Mouse (Mus musculus): ENCODE measurements at regions not wholly inside any gene's neighbourhood (a gene's known extent, or its start where the extent isn't known, plus 50 kb on each side); places are given as distances from the start of the nearest gene placed in this dataset.

DNA sequence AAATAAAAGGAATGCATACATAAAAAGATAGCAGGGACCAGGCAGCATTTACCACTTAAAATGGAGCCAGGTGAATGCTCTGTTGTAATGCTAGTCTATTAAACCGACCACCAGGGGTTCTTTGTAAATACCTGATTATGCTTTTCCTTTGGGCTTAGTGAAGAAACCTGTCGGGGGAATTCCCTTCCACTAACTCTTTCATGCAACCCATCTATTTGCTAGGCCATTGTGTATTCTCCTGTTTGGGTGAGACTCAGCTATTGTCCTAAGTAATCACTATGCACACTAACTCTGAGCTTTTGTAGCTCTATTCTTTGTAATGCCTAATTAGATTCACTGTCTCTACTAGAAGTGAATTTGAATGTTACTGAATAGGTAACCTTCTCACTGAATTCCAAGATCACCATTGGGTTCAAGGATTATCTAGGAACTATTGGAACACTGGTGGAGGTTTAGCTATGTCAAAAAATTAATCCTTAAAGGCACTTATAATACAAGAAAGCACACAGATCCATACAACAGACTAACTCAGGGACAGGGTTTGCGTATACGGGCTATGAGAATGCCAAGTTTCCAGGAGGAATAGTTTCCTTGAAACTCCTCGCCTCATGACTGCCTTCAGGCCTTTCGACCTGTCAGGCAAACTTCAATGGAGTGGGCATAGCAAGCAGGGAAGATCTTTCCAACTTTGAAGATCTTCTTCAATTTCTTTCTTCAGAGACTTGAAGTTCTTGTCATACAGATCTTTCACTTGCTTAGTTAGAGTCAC is 156.8 kb upstream of the Xrcc4 start:
- H3K79me3 ChIP-seq (ENCODE audit: low read depth): no peaks in the 10 kb centered on the region
- TF ChIP-seq USF1 (IDR thresholded peaks at IDR 0.05; ENCODE audit: low read depth) (no peak), MAX (IDR thresholded peaks at IDR 0.05) (no peak), CTCF (IDR thresholded peaks at IDR 0.05; ENCODE audit: control insufficient read depth, insufficient read depth, insufficient read length) (no peak), CEBPB (IDR thresholded peaks at IDR 0.05; ENCODE audit: low read depth) (no peak), MYOG (IDR thresholded peaks at IDR 0.05; ENCODE audit: control insufficient read depth, extremely low read depth, insufficient read length) (no peak), MYOD1 (IDR thresholded peaks at IDR 0.05; ENCODE audit: control insufficient read depth, insufficient read length, low read depth) (no peak), FOSL1 (IDR thresholded peaks at IDR 0.05; ENCODE audit: insufficient read depth, low read length, poor library complexity, severe bottlenecking) (no peak)
- no peaks in the 10 kb centered on the region for H3K79me2 ChIP-seq (ENCODE audit: control insufficient read depth, insufficient read depth)
- no peak overlapping the region for H3ac ChIP-seq (ENCODE audit: control insufficient read depth, insufficient read length, low read depth)
- H3K4me3 ChIP-seq (ENCODE audit: insufficient read depth, poor library complexity, severe bottlenecking): no peak overlapping the region
- H3K27me3 ChIP-seq (ENCODE audit: control insufficient read depth, insufficient read depth, insufficient read length): no peaks in the 10 kb centered on the region
- no peaks in the 10 kb centered on the region for H3K36me3 ChIP-seq (ENCODE audit: control insufficient read depth, insufficient read depth)

DNA sequence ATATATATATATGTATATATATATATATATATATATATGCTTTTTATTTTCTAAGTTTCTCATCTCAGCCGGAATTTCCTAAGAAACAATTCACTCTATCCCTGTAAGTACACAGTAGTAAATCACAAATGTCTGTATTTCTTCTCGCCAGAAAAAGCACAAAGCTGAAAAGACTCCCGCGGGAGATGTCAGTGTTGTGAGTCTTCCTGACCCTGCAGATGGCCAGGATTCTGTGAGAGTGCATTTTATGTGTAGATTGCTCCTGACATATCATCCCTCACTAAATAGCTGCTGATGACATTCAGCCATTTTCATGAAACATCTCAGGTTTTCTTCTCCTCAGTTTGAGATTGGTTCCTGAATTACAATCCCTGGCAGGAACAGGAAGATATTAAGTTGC is 148.9 kb upstream of the Xrcc4 start:
- no peaks in the 10 kb centered on the region for H3K36me3 ChIP-seq (ENCODE audit: control insufficient read depth, insufficient read depth)
- H3K79me3 ChIP-seq (ENCODE audit: low read depth): no peaks in the 10 kb centered on the region
- no peak overlapping the region for H3ac ChIP-seq (ENCODE audit: control insufficient read depth, insufficient read length, low read depth)
- no peaks in the 10 kb centered on the region for H3K79me2 ChIP-seq (ENCODE audit: control insufficient read depth, insufficient read depth)
- H3K27me3 ChIP-seq (ENCODE audit: control insufficient read depth, insufficient read depth, insufficient read length): no peaks in the 10 kb centered on the region
- no peak for TF ChIP-seq FOSL1 (IDR thresholded peaks at IDR 0.05; ENCODE audit: insufficient read depth, low read length, poor library complexity, severe bottlenecking)
- no peak for TF ChIP-seq USF1 (IDR thresholded peaks at IDR 0.05; ENCODE audit: low read depth)
- no peak for TF ChIP-seq MAX (IDR thresholded peaks at IDR 0.05)
- no peak for TF ChIP-seq CEBPB (IDR thresholded peaks at IDR 0.05; ENCODE audit: low read depth)
- no peak for TF ChIP-seq MYOG (IDR thresholded peaks at IDR 0.05; ENCODE audit: control insufficient read depth, extremely low read depth, insufficient read length)
- TF ChIP-seq CTCF (IDR thresholded peaks at IDR 0.05; ENCODE audit: control insufficient read depth, insufficient read depth, insufficient read length): no peak
- no peak for TF ChIP-seq MYOD1 (IDR thresholded peaks at IDR 0.05; ENCODE audit: control insufficient read depth, insufficient read length, low read depth)
- no peak overlapping the region for H3K4me3 ChIP-seq (ENCODE audit: insufficient read depth, poor library complexity, severe bottlenecking)

DNA sequence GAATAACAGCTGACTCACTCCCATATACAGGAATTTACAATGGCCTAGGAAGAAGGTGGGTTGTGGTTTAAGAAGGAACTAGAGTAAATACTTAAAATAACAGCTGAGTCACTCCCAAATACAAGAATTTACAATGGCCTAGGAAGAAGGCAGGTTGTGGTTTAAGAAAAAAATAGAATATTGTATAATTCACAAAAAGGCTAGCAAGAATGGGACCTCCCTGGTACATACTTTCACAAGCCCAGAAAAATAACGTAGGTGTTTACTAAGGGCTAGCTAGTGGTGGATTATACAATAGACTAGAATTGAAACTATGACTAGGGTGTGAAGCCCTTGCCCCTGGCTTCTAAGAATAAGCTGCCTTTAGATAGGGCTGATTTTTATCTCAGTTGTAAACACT is 144.6 kb upstream of the Xrcc4 start:
- no peaks in the 10 kb centered on the region for H3K36me3 ChIP-seq (ENCODE audit: control insufficient read depth, insufficient read depth)
- no peaks in the 10 kb centered on the region for H3K79me2 ChIP-seq (ENCODE audit: control insufficient read depth, insufficient read depth)
- no peak overlapping the region for H3K4me3 ChIP-seq (ENCODE audit: insufficient read depth, poor library complexity, severe bottlenecking)
- no peak overlapping the region for H3ac ChIP-seq (ENCODE audit: control insufficient read depth, insufficient read length, low read depth)
- no peaks in the 10 kb centered on the region for H3K27me3 ChIP-seq (ENCODE audit: control insufficient read depth, insufficient read depth, insufficient read length)
- no peaks in the 10 kb centered on the region for H3K79me3 ChIP-seq (ENCODE audit: low read depth)
- no peak for TF ChIP-seq MAX (IDR thresholded peaks at IDR 0.05)
- TF ChIP-seq USF1 (IDR thresholded peaks at IDR 0.05; ENCODE audit: low read depth): no peak
- no peak for TF ChIP-seq FOSL1 (IDR thresholded peaks at IDR 0.05; ENCODE audit: insufficient read depth, low read length, poor library complexity, severe bottlenecking)

DNA sequence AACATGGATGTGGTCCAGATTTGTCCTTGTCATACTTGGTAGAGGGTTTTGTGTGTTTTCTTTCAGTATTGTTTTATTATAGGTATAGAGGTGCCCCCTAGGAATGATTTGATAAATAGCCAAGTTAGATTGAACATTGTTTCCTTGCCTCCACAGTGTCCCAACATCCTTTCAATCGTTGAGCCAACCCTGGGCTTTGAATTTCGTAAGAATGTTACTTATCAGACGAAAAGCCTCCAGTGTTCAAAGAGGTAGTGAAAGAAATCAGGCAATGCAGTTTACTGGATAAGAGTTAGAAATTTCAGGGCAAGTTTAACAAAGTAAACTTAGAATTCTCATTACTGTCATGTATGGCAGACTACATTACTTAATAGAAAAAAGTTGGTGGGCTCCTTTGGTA is 144.2 kb upstream of the Xrcc4 start:
- TF ChIP-seq FOSL1 (IDR thresholded peaks at IDR 0.05; ENCODE audit: insufficient read depth, low read length, poor library complexity, severe bottlenecking): no peak
- TF ChIP-seq CEBPB (IDR thresholded peaks at IDR 0.05; ENCODE audit: low read depth): no peak
- no peak for TF ChIP-seq MAX (IDR thresholded peaks at IDR 0.05)
- TF ChIP-seq CTCF (IDR thresholded peaks at IDR 0.05; ENCODE audit: control insufficient read depth, insufficient read depth, insufficient read length): no peak
- no peak for TF ChIP-seq MYOG (IDR thresholded peaks at IDR 0.05; ENCODE audit: control insufficient read depth, extremely low read depth, insufficient read length)
- TF ChIP-seq MYOD1 (IDR thresholded peaks at IDR 0.05; ENCODE audit: control insufficient read depth, insufficient read length, low read depth): no peak
- H3K79me2 ChIP-seq (ENCODE audit: control insufficient read depth, insufficient read depth): no peaks in the 10 kb centered on the region
- no peaks in the 10 kb centered on the region for H3K79me3 ChIP-seq (ENCODE audit: low read depth)
- no peaks in the 10 kb centered on the region for H3K27me3 ChIP-seq (ENCODE audit: control insufficient read depth, insufficient read depth, insufficient read length)
- H3K36me3 ChIP-seq (ENCODE audit: control insufficient read depth, insufficient read depth): no peaks in the 10 kb centered on the region
- no peak overlapping the region for H3K4me3 ChIP-seq (ENCODE audit: insufficient read depth, poor library complexity, severe bottlenecking)
- no peak overlapping the region for H3ac ChIP-seq (ENCODE audit: control insufficient read depth, insufficient read length, low read depth)

DNA sequence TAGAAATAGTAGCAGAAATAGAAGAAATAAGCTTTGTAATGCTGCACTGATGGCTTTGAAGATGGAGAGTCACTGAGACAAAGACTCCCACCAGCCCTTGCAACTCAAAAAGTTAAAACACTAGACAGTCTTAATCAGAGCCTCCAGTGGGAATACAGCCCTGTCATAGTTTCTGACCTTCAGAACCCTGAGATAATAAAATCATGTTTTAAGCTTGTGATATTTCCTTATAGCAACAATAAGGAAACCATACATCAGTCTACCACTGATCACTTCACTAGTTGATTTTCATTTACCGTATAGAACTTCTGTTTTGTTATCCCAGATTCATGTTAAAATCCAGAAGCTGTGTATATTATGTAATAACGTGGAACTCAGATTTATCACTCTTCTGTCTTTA is 139.7 kb upstream of the Xrcc4 start:
- Histone ChIP-seq H3K36me3 (ENCODE audit: control insufficient read depth, insufficient read depth) (no peaks in the 10 kb centered on the region), H3K27me3 (ENCODE audit: control insufficient read depth, insufficient read depth, insufficient read length) (no peaks in the 10 kb centered on the region), H3K79me3 (ENCODE audit: low read depth) (no peaks in the 10 kb centered on the region), H3K4me3 (ENCODE audit: insufficient read depth, poor library complexity, severe bottlenecking) (no peak overlapping the region), H3K79me2 (ENCODE audit: control insufficient read depth, insufficient read depth) (no peaks in the 10 kb centered on the region), H3ac (ENCODE audit: control insufficient read depth, insufficient read length, low read depth) (no peak overlapping the region)
- TF ChIP-seq CEBPB (IDR thresholded peaks at IDR 0.05; ENCODE audit: low read depth): no peak
- TF ChIP-seq MAX (IDR thresholded peaks at IDR 0.05): no peak
- no peak for TF ChIP-seq MYOD1 (IDR thresholded peaks at IDR 0.05; ENCODE audit: control insufficient read depth, insufficient read length, low read depth)
- TF ChIP-seq FOSL1 (IDR thresholded peaks at IDR 0.05; ENCODE audit: insufficient read depth, low read length, poor library complexity, severe bottlenecking): no peak
- TF ChIP-seq CTCF (IDR thresholded peaks at IDR 0.05; ENCODE audit: control insufficient read depth, insufficient read depth, insufficient read length): no peak

DNA sequence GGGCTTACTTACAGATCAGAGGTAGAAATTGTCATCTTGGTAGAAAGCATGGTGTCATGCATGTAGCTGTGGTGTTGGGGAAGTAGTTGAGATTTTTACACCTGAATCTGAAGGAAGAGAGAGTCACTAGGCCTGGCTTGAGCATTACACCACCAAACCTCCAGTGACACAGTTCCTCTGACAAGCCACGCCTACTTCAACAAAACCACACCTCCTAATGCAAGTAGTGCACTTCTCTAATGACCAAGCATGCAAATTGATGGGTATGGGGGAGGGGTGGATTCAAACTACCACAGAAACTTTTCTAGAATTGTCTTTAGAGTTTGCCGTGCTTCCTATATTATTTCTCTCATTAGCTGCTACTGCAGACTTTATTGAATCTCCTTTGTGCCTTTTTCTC is 136.8 kb upstream of the Xrcc4 start:
- H3K4me3 ChIP-seq (ENCODE audit: insufficient read depth, poor library complexity, severe bottlenecking): no peak overlapping the region
- H3ac ChIP-seq (ENCODE audit: control insufficient read depth, insufficient read length, low read depth): no peak overlapping the region
- no peaks in the 10 kb centered on the region for H3K79me3 ChIP-seq (ENCODE audit: low read depth)
- H3K79me2 ChIP-seq (ENCODE audit: control insufficient read depth, insufficient read depth): no peaks in the 10 kb centered on the region
- no peaks in the 10 kb centered on the region for H3K27me3 ChIP-seq (ENCODE audit: control insufficient read depth, insufficient read depth, insufficient read length)
- no peaks in the 10 kb centered on the region for H3K36me3 ChIP-seq (ENCODE audit: control insufficient read depth, insufficient read depth)
- TF ChIP-seq USF1 (IDR thresholded peaks at IDR 0.05; ENCODE audit: low read depth) (no peak), MYOD1 (IDR thresholded peaks at IDR 0.05; ENCODE audit: control insufficient read depth, insufficient read length, low read depth) (no peak), CEBPB (IDR thresholded peaks at IDR 0.05; ENCODE audit: low read depth) (no peak), MYOG (IDR thresholded peaks at IDR 0.05; ENCODE audit: control insufficient read depth, extremely low read depth, insufficient read length) (no peak), MAX (IDR thresholded peaks at IDR 0.05) (no peak), CTCF (IDR thresholded peaks at IDR 0.05; ENCODE audit: control insufficient read depth, insufficient read depth, insufficient read length) (no peak), FOSL1 (IDR thresholded peaks at IDR 0.05; ENCODE audit: insufficient read depth, low read length, poor library complexity, severe bottlenecking) (no peak)
